Mouse (Mus musculus): ENCODE measurements at regions not wholly inside any gene's neighbourhood (a gene's known extent, or its start where the extent isn't known, plus 50 kb on each side); places are given as distances from the start of the nearest gene placed in this dataset.

- no peak for TF ChIP-seq POLR2A (IDR thresholded peaks at IDR 0.05; ENCODE audit: extremely low read depth, insufficient read depth, low read length)
- no peak for TF ChIP-seq CTCF (IDR thresholded peaks at IDR 0.05; ENCODE audit: extremely low read depth, insufficient read depth, low read length)
Measured at GRCm38 (mm10) chr9:69900871-69901270, 88.4 kb upstream of the Bnip2 start.

All from cortical plate, adult 2 months (tissue).